Mouse (Mus musculus) thymus, adult 18-20 months (tissue): Measurements from ENCODE around the gene Ppp2ca.

Source experiments
- DNase-seq, 2 experiments: peaks; one replicate each; pipeline ENCODE4 v3.0.0; 2022; ENCODE audit warnings: mixed read lengths in 2 of 2

Ppp2ca gene

DNA sequence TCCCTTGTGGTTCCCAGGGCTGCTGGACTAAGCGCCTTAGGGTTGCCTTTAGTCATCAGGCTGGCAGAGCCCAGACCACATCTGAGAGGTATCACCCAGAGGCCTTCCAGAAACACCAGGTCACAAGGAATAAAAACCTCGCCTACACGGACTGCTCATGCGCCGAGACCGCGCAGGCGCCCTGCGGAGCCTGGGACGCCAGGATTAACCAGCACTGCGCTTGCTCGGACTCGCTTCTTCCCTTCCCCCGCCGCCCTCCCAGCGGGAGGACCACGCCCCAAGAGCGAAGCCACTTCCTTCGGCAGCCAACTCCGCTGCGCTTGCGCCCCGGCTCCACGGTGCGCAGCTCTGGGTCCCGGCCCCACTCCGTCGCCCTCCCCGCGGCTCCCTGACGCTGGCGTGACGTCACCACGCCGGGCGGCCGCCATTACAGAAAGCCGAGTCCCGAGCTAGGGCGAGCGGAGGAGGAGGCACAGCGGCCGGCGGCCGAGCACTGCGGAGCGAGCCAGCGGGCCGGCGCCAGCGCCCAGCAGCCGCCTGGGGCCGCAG lies at the start of gene Ppp2ca:
TSS of gene Ppp2ca (plus strand) at position 284 of the 549 bp plus-strand sequence.
- peak; percentile 98 to 99 for DNase-seq

DNA sequence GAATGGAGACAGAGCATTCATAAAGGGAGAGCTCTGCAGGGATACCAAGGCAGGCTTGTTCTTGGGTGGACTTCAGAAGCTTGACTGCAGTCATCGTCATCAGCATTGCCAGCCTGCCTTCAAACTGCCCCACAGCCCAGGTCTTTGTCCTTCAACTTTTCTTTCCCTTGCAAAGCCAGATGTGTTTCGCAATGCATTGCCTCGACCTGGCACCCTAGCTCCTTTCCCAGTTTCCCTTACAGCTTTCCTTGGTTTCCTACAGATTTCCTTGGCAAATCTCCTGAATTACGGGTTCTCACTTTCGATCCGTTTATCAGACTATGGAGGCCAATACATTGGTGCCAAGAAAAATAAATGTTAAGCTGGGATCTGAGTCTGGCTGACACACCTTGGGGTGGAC lies 45.1 kb upstream of the Ppp2ca start:
- no peak for DNase-seq

- no peak for DNase-seq
Observed at GRCm38 (mm10) chr11:52054728-52055127, 43.8 kb upstream of the Ppp2ca start.

- DNase-seq, result no peak
Observed at GRCm38 (mm10) chr11:52056198-52056597, 42.3 kb upstream of the Ppp2ca start.

DNA sequence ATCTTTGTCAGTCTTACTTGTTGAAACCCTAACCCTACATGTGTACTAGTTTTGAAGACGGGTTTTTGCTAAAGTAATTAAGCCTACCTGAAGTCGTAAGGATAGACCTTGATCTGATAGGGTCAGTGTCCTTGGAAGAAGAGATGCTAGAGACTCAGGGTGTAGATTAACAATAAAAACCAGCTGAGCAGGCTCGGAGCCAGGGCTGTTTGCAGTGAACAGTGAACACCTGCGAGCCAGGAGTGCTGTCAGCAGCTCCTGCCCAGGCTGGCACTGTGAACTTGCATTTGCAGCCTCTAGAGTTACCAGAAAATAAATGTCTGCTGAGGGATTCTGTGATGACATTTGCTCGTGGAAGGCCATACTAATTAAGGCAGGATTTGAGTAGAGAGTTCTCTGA lies 39.5 kb upstream of the Ppp2ca start:
- DNase-seq, result no peak

GRCm38 (mm10) chr11:52060315-52060714 lies 38.2 kb upstream of the Ppp2ca start:
- no peak for DNase-seq

GRCm38 (mm10) chr11:52062406-52062805 lies 36.1 kb upstream of the Ppp2ca start:
- DNase-seq, result no peak

DNA sequence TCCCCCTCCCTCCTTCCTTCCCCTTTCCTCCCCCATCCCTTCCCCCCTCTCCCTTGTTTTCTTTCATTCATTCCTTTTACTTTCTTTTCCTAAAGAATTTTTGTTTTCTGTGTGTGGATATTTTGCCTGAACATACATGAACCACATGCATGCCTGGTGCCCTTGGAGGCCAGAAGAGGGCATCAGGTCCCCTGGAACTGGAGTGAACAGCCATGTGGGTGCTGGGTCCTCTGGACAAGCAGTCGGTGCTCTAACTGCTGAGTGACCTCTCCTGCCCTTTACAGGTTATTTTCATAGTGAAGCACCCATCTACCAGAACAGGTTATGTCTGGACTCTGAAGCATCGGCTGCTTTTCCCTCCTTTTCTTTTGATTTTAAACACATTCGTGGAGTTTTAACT lies 34.1 kb upstream of the Ppp2ca start:
- DNase-seq, result peak in 1 of 2 experiments; percentile 17

DNA sequence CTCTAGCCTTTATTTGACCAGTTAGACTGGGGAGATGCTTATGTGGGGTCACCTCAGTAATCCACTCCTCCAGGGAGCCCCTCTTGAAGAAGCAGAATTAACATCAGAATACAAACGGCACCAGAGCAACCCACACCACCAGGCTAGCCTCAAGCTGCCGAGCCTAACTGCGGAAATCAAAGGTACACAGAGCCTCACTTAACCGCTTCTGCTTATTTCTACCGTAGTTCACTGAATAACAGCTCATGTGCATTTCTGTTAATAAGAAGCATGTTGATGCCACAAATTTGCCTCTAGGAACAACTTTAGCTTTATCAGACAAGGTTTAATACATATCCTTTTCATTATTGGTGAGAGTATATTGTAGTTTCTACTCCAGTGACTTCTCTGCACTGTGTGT lies 32.6 kb upstream of the Ppp2ca start:
- no peak for DNase-seq

DNA sequence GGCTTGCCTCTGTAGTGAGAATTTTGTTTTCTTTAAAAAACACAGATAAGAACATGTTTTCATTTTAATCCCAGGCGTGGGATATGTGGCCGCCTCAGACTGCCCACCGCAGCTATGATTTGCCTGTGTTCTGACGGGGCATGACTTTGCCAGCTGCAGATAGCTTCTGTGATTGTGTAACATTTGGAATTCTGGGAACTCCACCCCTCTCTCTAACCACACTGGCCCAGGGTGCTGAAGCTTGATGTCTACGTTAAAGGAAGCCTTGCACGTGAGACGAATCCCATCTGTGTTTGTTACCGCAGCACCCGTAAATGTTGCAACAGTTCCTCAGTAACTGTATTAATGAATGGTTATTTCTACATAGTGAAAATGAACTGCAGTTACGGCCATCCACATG lies 26.7 kb upstream of the Ppp2ca start:
- no peak for DNase-seq

DNA sequence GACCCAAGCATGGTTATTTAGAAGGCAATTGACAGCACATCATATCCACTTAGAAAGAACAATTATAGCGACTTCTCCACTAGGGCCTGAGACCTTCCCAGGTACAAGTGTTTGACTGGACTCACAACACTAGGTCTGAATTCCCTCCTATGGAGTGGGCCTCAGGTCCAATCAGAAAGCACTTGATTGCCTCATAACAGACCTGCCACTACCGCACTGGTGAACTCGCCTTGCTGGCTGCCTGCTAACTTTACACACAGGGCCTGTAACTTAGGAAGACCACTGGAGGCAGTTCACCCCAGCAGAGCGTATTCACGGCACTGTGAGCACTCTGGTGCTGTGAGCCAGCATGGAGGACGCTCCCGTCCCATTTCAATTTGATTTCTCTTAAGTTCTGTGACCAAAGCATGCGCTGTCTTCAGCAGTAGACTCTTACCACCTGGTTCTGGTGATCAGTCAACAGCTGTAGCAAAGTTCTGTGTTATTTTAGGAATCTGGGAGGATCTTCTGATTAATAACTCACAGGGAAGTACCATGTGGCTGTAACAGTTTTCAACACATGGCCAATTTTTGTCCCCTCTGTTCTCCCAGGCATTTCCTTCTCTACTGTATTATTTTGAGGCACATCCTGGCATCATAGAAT lies 24.8 kb upstream of the Ppp2ca start:
- DNase-seq, result no peak

DNA sequence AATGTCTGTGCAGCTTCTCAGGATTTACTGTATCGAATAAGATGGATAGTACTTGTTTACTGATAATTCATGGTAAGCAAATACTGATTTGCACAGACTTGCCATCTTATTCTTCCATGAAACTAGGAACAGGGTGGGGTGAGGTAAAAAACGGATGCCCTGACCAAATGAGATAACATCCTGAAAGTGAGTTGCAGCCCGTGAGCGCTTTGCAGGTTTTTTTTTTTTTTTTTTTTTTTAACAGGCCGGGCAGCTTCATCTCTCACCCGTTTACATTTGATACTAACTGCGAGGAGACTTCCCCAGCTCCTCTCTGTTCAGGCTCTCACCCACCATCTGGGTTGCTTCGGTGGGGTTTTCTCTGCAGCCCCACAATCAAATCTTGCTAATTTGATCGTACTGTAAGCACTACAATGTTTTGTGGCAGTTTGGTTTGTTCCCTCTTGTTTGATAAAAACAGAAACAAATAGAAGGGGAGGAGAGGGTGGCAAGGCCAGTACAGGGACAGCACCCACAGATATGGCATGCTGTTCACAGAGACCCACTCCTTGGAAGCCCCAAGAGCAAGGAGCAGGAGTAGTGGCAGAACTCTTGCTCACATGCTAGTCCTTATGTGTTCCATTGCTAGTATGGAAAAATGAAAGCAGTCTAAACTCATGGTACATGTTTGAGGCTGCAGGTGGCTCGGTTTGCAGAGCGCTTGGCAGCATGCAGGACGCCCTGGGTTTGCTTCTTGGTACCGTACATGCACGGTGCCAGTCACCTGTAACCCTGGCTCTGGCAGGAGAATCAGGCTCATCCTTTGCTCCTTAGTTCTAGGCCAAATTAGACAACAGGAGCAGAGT lies 23.6 kb upstream of the Ppp2ca start:
- peak; percentile 41 to 55 for DNase-seq

DNA sequence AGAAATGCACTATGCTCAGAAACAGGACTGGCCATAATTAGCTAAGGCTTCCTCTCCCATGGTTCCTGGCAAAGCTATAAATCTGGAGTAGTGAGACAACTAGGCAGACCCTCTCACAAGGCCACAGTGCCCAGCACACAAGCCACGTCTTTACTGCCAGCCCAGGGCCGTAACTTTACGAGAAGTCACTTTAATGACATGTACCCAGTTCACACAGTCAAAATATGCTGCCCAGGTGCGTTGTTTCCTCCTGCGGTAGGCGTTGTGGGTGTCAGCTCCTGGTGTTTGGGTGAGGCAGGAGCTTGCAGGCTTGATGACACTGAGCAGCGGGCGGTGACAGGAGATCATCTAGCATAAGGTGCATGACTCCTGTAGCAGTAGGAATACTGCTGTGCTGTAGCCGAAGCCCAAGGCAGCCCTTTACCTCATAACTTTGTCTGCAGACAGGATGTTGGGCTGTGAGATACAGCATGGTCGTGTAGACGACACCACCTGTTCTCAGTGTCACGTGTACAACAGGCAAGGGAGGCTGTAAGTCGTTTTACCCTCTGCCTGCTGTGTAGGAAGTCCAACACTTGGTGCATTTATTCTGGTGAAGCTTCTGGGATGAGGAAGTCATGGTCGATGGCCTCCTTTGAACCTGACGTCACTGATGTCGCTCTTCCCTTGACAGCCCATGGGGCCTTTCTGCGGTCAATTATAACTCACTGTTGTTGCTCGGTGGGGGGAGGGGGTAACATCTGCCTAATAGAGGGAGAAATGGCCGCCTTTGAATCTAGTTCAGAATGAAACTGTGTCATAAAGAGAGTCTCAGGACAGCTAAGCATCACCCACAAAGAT lies 22.5 kb upstream of the Ppp2ca start:
- peak; percentile 57 to 79 for DNase-seq

DNA sequence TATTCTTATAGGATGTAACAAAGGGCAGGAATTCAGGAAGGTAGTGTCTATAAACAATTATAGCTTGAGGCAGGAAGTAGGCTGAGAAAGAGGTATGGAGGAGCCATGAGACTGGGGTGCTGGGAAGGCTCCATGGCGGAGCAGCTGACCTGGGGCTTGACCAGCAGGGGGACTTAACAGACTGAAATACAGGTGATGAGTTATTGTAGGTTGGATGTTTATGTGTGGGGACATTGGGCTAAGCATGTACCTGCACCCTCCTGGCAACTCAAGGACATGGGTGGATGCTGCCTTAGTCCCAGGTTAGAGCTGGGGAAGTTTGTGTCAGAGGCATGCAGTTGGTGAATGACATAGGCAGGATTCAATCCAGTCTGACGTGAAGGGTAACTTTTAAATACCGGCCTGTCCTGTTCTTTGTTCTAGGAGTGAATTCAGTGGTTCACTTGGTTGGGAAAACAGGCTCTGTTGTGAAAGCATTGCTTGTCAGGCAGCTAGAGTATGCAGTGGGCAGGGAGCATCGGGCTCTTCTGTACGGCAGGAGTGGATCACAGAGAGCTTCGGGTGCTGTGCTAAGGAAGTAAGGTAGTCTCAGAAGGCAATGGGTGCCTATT lies 21.6 kb upstream of the Ppp2ca start:
- DNase-seq, result peak in 1 of 2 experiments; percentile 23

DNA sequence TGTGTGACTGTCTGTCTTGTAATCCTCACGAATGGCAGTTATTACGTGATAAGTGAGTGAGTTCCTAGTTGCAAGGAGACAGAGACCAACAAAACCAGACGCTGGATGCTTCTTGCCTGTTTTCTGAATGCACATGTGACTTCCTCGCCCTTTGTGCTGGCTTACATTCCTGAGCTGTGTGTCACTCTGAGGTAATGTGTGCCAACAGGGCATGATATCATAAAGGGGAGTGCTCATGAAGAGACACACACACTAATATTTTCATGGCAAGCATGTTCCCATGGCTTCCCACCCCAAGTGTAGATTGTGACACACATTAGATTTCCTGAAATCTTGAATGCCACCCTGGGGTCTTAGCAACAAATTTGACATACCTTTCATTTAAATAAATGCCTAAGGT lies 20.5 kb upstream of the Ppp2ca start:
- no peak for DNase-seq

GRCm38 (mm10) chr11:52079978-52080377 lies 18.5 kb upstream of the Ppp2ca start:
- no peak for DNase-seq

DNA sequence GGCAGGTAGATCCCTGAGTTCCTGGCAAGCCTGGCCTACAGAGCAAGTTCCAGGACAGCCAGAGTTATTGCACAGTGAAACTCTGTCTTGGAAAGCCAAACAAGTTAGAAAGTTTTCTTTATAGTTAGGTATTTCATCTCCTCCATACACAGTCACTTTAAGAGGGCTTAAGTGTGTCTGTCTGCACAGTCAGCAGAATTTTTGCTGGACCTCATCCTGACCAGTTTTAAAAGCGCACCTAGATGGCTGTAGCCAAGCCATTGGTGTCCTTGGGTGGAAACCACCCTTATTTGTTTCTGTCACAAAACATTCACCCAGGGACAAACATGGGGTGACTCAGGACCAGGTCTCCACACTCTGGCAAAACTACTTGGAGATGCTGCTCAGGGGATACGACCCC lies 17.8 kb upstream of the Ppp2ca start:
- no peak for DNase-seq

DNA sequence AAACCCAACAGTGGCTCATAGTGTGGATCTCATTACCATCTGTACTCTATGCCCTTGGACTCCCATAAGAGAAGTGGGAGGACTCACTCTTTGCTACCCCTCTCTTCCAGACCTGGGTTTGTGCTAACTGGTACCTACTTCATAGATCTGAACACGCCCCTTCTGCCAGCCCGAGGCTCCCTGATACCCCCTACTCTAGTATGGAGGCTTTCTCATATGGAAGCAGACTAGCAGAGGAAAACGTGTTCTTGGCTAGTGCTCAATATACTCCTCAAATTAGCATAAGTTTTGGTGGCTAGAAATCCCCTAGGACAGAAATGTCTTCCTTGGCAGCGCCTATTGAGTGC lies 12.7 kb upstream of the Ppp2ca start:
- no peak for DNase-seq

- DNase-seq, result no peak
Observed at GRCm38 (mm10) chr11:52086204-52086864, 12.1 kb upstream of the Ppp2ca start.

DNA sequence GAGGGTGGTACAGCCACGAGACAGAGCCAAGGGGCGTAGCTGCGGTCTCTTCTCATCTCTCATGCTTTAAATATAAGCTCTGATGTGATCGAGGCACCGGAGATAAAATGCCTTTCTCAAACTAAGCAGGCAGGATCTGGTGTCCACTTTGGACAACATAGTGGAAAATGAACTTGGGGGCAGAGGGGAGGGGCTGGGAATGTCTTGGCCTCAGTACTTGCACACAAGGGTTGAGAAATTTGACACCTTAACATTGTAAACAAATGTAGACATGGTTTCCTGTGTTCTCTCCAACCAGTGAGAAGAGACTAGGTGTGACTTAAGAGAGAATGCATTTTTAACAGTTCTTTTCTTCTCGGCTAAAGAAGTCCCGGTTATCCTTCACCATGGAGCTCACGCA lies 9.2 kb upstream of the Ppp2ca start:
- no peak for DNase-seq

- no peak for DNase-seq
Observed at GRCm38 (mm10) chr11:52091261-52091660, 7.2 kb upstream of the Ppp2ca start.

DNA sequence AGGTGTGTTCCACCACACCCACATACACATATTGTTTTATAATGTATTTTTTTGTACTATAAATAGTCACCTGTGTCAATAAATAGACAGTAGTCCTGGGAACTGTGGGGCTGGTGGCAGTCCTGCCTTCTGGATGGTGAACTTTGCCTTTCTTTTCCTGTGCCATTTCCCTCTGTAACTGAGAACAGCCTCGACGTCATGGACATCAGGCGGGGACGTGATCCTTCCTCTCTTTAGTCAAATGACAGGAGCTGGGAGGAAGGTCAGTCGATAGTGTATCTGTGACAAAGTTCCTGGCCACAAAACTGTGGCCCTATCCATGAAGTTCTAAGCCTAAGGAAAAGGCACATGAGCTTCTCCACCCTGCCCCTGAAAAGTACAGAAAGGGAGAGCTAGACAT lies 3.9 kb upstream of the Ppp2ca start:
- DNase-seq, result no peak
